Mouse (Mus musculus): Measurements from ENCODE around the gene Atg16l2.

- TF ChIP-seq EP300 (IDR thresholded peaks at IDR 0.05; ENCODE audit: low read depth in 1 of 2, low read length in 2 of 2) (no peak), E2F4 (IDR thresholded peaks at IDR 0.05; ENCODE audit: borderline replicate concordance, low read depth, low read length) (no peak), POLR2A (IDR thresholded peaks at IDR 0.05; ENCODE audit: control insufficient read depth in 1 of 2, insufficient read depth in 1 of 2, low read depth in 1 of 2, low read length in 2 of 2, poor library complexity in 1 of 2) (no peak), MEF2A (IDR thresholded peaks at IDR 0.05; ENCODE audit: extremely low read depth, insufficient replicate concordance, low read depth, low read length, poor library complexity, severe bottlenecking) (no peak), CTCF (IDR thresholded peaks at IDR 0.05 in 2 of 3, conservative IDR thresholded peaks at IDR 0.05 in 1 of 3; ENCODE audit: control insufficient read depth in 1 of 3, insufficient read depth in 1 of 3, low read depth in 2 of 3, low read length in 3 of 3, poor library complexity in 1 of 3, severe bottlenecking in 1 of 3) (no peak), CHD1 (IDR thresholded peaks at IDR 0.05; ENCODE audit: low read depth, low read length) (no peak), GABPA (IDR thresholded peaks at IDR 0.05; ENCODE audit: low read depth, low read length) (no peak), GATA1 (IDR thresholded peaks at IDR 0.05; ENCODE audit: low read depth, low read length) (no peak), USF1 (IDR thresholded peaks at IDR 0.05; ENCODE audit: low read depth, low read length) (no peak), SIN3A (IDR thresholded peaks at IDR 0.05; ENCODE audit: low read length) (no peak), JUND (IDR thresholded peaks at IDR 0.05; ENCODE audit: low read depth, low read length) (no peak), ZC3H11A (IDR thresholded peaks at IDR 0.05; ENCODE audit: low read depth, low read length) (no peak)
Measured at GRCm38 (mm10) chr7:101329606-101330005, 27.6 kb upstream of the Atg16l2 start.
